Mouse (Mus musculus): ENCODE measurements around the gene Dnm3.

Gene Dnm3

GRCm38 (mm10) chr1:162108726-162109436, 369.0 kb downstream of the Dnm3 start:
- no peak for DNase-seq (ENCODE audit: low read depth)

GRCm38 (mm10) chr1:162108181-162108671, 369.6 kb downstream of the Dnm3 start:
- DNase-seq (ENCODE audit: low read depth), result no peak

- no peak for DNase-seq (ENCODE audit: low read depth)
These were observed 370.7 kb downstream of the Dnm3 start for GRCm38 (mm10) chr1:162107011-162107606.

- DNase-seq (ENCODE audit: low read depth), result no peak
These were observed 376.6 kb downstream of the Dnm3 start for GRCm38 (mm10) chr1:162100961-162101830.

- DNase-seq (ENCODE audit: low read depth), result no peak
These were observed 377.6 kb downstream of the Dnm3 start for GRCm38 (mm10) chr1:162100033-162100820.

GRCm38 (mm10) chr1:162099203-162099602, 378.6 kb downstream of the Dnm3 start:
- DNase-seq (ENCODE audit: low read depth), result no peak

- no peak for DNase-seq (ENCODE audit: low read depth)
These were observed 383.1 kb downstream of the Dnm3 start for GRCm38 (mm10) chr1:162094523-162095272.

- no peak for DNase-seq (ENCODE audit: low read depth)
These were observed 383.9 kb downstream of the Dnm3 start for GRCm38 (mm10) chr1:162093806-162094522.

GRCm38 (mm10) chr1:162092899-162093659, 384.8 kb downstream of the Dnm3 start:
- DNase-seq (ENCODE audit: low read depth), result no peak

GRCm38 (mm10) chr1:162092401-162092800, 385.4 kb downstream of the Dnm3 start:
- no peak for DNase-seq (ENCODE audit: low read depth)

GRCm38 (mm10) chr1:162083886-162084478, 393.9 kb downstream of the Dnm3 start:
- DNase-seq (ENCODE audit: low read depth), result no peak

GRCm38 (mm10) chr1:162083354-162083753, 394.5 kb downstream of the Dnm3 start:
- DNase-seq (ENCODE audit: low read depth), result no peak

GRCm38 (mm10) chr1:162082711-162083110, 395.1 kb downstream of the Dnm3 start:
- no peak for DNase-seq (ENCODE audit: low read depth)

- no peak for DNase-seq (ENCODE audit: low read depth)
These were observed 396.0 kb downstream of the Dnm3 start for GRCm38 (mm10) chr1:162081693-162082372.

GRCm38 (mm10) chr1:162079989-162080388, 397.8 kb downstream of the Dnm3 start:
- no peak for DNase-seq (ENCODE audit: low read depth)

- DNase-seq (ENCODE audit: low read depth), result no peak
These were observed 400.4 kb downstream of the Dnm3 start for GRCm38 (mm10) chr1:162077454-162077853.

- no peak for DNase-seq (ENCODE audit: low read depth)
These were observed 401.2 kb downstream of the Dnm3 start for GRCm38 (mm10) chr1:162076581-162077001.

- no peak for DNase-seq (ENCODE audit: low read depth)
These were observed 402.0 kb downstream of the Dnm3 start for GRCm38 (mm10) chr1:162075831-162076230.

- DNase-seq (ENCODE audit: low read depth), result no peak
These were observed 402.4 kb downstream of the Dnm3 start for GRCm38 (mm10) chr1:162075416-162075815.
